Mouse (Mus musculus) ovary, adult 10 weeks (tissue): ENCODE results near the gene Nemp2. TPM values are rescaled to one million over a fixed set of nuclear protein-coding genes. Genes with fewer than 3 reads are reported as not detected.

Experiments
- polyA plus RNA-seq: library from polyadenylated mRNA; stranded (reverse); fragments of 350-450 nt; fragmentation: Illumina TruSeq; extraction: RNeasy Lipid Tissue Mini Kit (QIAGEN cat#74804); gene quantifications from one replicate; pipeline ENCODE4 v1.2.3, GENCODE M21; 2014

Nemp2 gene
- polyA plus RNA-seq, result 10.2 TPM

DNA sequence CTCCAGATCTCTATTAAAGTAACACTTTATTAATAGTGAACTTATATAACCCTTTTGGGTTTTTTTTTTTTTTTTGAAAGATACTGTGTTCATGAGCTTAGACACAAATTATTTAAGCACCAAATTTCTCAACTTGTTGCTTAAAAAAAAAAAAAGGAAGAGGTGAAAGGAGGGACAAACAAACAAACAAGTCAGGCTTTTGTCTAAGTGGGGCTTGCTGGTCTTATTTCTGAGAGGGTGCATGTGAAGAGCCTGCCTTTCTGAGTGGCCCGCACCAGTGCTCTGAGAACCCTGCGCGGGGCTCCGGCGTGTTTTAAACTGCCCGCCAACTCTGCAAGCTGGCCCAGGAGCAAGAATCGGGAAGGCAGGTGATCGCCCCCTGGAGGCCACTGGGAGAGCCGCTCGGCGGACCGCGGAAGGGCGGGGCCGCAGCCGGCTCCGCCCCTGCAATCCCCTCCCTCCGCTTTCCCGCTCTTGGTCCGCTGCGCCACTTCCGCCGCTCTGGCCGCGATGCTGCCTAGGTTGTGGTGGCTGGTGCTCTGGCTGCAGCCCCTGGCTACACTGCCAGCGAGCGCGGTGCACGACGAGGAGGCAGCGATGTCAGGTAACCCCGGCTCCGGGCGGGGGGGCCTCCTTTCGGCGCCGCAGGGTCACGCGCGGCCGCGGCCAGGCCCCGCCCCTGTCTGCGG, at the start of gene Nemp2:
TSS of gene Nemp2 (plus strand) at position 456 of the 689 bp plus-strand sequence.

Other genes with a start within 250 kb of the Nemp2 start
- gene Nab1, start 130.0 kb upstream of the Nemp2 start, polyA plus RNA-seq, result 203 TPM
- gene Mfsd6, start 96.8 kb downstream of the Nemp2 start, polyA plus RNA-seq, result 26.9 TPM
- 13.9 TPM for gene Inpp1, start 187.0 kb downstream of the Nemp2 start, polyA plus RNA-seq
- gene Hibch, start 214.2 kb downstream of the Nemp2 start, polyA plus RNA-seq, result 79.5 TPM